Mouse (Mus musculus): Measurements from ENCODE around the gene Bglap3. TPM values are rescaled to one million over a fixed set of nuclear protein-coding genes. Genes with fewer than 3 reads are reported as not detected.

The Bglap3 gene
- polyA plus RNA-seq, 1 experiment from 2014 or later: 0.20 TPM

- Histone ChIP-seq H3K27ac (no peak overlapping the region), H3K36me3 (replicated peaks; ENCODE audit: control insufficient read depth, insufficient read depth) (peaks cover 29% of the 10 kb centered on the region), H3K4me3 (replicated peaks; ENCODE audit: low read length) (no peak overlapping the region), H3K9ac (no peak overlapping the region), H3K4me1 (replicated peaks; ENCODE audit: control insufficient read depth, insufficient read depth, low read length) (no peaks in the 10 kb centered on the region), H3K4me2 (replicated peaks) (peak overlapping the region; percentile 21), H3K27me3 (ENCODE audit: control insufficient read depth, insufficient read depth, low read length) (peaks cover 4% of the 10 kb centered on the region; the same call in 1 of the 2 replicates), H3K9me3 (ENCODE audit: control insufficient read depth, low read length) (peaks cover 7% of the 10 kb centered on the region; the same call in 1 of the 2 replicates)
- 37% methylated on average over 34 of the region's 34 CpGs for WGBS
- no peak for ATAC-seq (ENCODE audit: low FRiP score)
- DNase-seq (ENCODE audit: low spot score): no peak
Measured at GRCm38 (mm10) chr3:88365705-88366361, 6.7 kb downstream of the Bglap3 start.

DNA sequence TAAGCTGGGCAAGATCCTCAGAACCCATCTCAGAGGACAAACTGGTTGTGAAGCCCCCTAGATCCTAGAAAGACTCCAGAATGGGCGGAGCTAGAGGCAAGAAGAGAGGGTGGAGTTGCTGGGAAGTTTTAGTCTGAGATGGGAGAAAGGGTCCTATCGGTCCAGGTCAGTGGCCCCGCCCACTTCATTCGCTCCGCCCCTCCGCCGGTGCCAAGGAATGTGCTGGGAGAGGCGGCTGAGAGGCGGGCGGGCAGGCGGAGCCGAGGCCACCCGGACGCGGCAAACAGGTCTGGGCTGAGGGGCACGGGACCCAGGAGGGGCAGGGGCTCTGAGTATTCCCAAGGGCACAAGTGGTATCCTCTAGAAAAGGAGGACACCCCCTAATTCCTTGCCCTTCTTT is 8.2 kb downstream of the Bglap3 start, which contains the start of gene Paqr6:
Gene Paqr6 (plus strand): TSS at position 248 of the 400 bp plus-strand sequence.
- no peak within 1 kb of the TSS for H3K9ac ChIP-seq
- no peaks in the 10 kb centered on the region for H3K9me3 ChIP-seq (ENCODE audit: control insufficient read depth, low read length)
- H3K4me1 ChIP-seq (replicated peaks; ENCODE audit: control insufficient read depth, insufficient read depth, low read length): no peaks in the 10 kb centered on the region
- no peak within 1 kb of the TSS; the same call in 1 of the 2 replicates for H3K27ac ChIP-seq
- 3% methylated on average over 16 of the region's 16 CpGs for WGBS
- H3K27me3 ChIP-seq (ENCODE audit: control insufficient read depth, insufficient read depth, low read length): peaks cover 4% of the 10 kb centered on the region; the same call in 1 of the 2 replicates
- H3K4me3 ChIP-seq (replicated peaks; ENCODE audit: low read length): no peak within 1 kb of the TSS
- H3K36me3 ChIP-seq (replicated peaks; ENCODE audit: control insufficient read depth, insufficient read depth): peaks cover 44% of the 10 kb centered on the region
- ATAC-seq (ENCODE audit: low FRiP score) (no peak), DNase-seq (ENCODE audit: low spot score) (no peak)
- no peak within 1 kb of the TSS for H3K4me2 ChIP-seq (replicated peaks)

- no peak overlapping the region; the same call in 1 of the 2 replicates for H3K27ac ChIP-seq
- DNase-seq (ENCODE audit: low spot score) (no peak), ATAC-seq (ENCODE audit: low FRiP score) (no peak)
Measured at GRCm38 (mm10) chr3:88363700-88364099, 8.8 kb downstream of the Bglap3 start.

GRCm38 (mm10) chr3:88361612-88362313 is 10.8 kb downstream of the Bglap3 start:
- ATAC-seq (ENCODE audit: low FRiP score): no peak
- 94% methylated on average over 2 of the region's 2 CpGs for WGBS
- no peaks in the 10 kb centered on the region for H3K4me1 ChIP-seq (replicated peaks; ENCODE audit: control insufficient read depth, insufficient read depth, low read length)
- H3K27ac ChIP-seq: no peak overlapping the region
- no peaks in the 10 kb centered on the region for H3K9me3 ChIP-seq (ENCODE audit: control insufficient read depth, low read length)
- DNase-seq (ENCODE audit: low spot score): no peak
- peaks cover 4% of the 10 kb centered on the region; the same call in 1 of the 2 replicates for H3K27me3 ChIP-seq (ENCODE audit: control insufficient read depth, insufficient read depth, low read length)
- H3K4me2 ChIP-seq (replicated peaks): no peak overlapping the region
- no peak overlapping the region for H3K9ac ChIP-seq
- H3K36me3 ChIP-seq (replicated peaks; ENCODE audit: control insufficient read depth, insufficient read depth): peaks cover 70% of the 10 kb centered on the region
- no peak overlapping the region for H3K4me3 ChIP-seq (replicated peaks; ENCODE audit: low read length)

More at GRCm38 (mm10) chr3:88363700-88364099, 8.8 kb downstream of the Bglap3 start:
- Histone ChIP-seq H3K27me3 (ENCODE audit: control insufficient read depth, insufficient read depth, low read length) (peaks cover 4% of the 10 kb centered on the region; the same call in 1 of the 2 replicates), H3K4me3 (replicated peaks; ENCODE audit: low read length) (no peak overlapping the region), H3K4me2 (replicated peaks) (no peak overlapping the region), H3K9me3 (ENCODE audit: control insufficient read depth, low read length) (no peaks in the 10 kb centered on the region), H3K4me1 (replicated peaks; ENCODE audit: control insufficient read depth, insufficient read depth, low read length) (no peaks in the 10 kb centered on the region), H3K36me3 (replicated peaks; ENCODE audit: control insufficient read depth, insufficient read depth) (peaks cover 50% of the 10 kb centered on the region), H3K9ac (no peak overlapping the region)
- WGBS: 59% methylated on average over 4 of the region's 4 CpGs

GRCm38 (mm10) chr3:88361096-88361495 is 11.4 kb downstream of the Bglap3 start:
- Histone ChIP-seq H3K9me3 (ENCODE audit: control insufficient read depth, low read length) (no peaks in the 10 kb centered on the region), H3K36me3 (replicated peaks; ENCODE audit: control insufficient read depth, insufficient read depth) (peaks cover 76% of the 10 kb centered on the region)
- ATAC-seq (ENCODE audit: low FRiP score): no peak

DNA sequence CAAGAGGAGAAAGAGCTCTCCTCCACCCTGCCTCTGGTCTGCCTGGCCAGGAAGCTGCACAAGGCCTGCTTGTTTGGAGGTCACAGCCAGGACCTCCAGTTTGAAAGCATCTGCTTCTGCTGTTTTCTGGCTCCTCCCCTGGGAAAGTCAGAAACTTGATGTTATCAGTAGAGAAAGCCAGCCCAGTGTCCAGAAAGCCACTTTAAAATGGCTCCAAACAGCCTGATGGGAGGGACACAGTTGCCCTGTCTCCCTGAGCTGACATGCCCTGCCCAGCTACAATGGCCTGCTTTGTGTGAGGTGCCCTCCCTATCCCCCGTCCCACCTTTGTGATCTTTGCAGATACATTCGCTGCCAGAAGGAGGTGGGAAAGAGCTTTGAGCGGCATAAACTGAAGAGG is 12.6 kb downstream of the Bglap3 start:
- Histone ChIP-seq H3K4me3 (replicated peaks; ENCODE audit: low read length) (no peak overlapping the region), H3K27ac (no peak overlapping the region), H3K4me1 (replicated peaks; ENCODE audit: control insufficient read depth, insufficient read depth, low read length) (no peaks in the 10 kb centered on the region), H3K9me3 (ENCODE audit: control insufficient read depth, low read length) (no peaks in the 10 kb centered on the region), H3K4me2 (replicated peaks) (no peak overlapping the region), H3K36me3 (replicated peaks; ENCODE audit: control insufficient read depth, insufficient read depth) (peaks cover 87% of the 10 kb centered on the region), H3K27me3 (ENCODE audit: control insufficient read depth, insufficient read depth, low read length) (peaks cover 4% of the 10 kb centered on the region; the same call in 1 of the 2 replicates), H3K9ac (no peak overlapping the region)
- DNase-seq (ENCODE audit: low spot score): no peak
- no peak for ATAC-seq (ENCODE audit: low FRiP score)
- WGBS: 75% methylated on average over 3 of the region's 3 CpGs

More at GRCm38 (mm10) chr3:88361096-88361495, 11.4 kb downstream of the Bglap3 start:
- 86% methylated on average over 6 of the region's 6 CpGs for WGBS
- no peak overlapping the region for H3K4me3 ChIP-seq (replicated peaks; ENCODE audit: low read length)
- no peak for DNase-seq (ENCODE audit: low spot score)
- H3K27me3 ChIP-seq (ENCODE audit: control insufficient read depth, insufficient read depth, low read length): peaks cover 4% of the 10 kb centered on the region; the same call in 1 of the 2 replicates
- no peaks in the 10 kb centered on the region for H3K4me1 ChIP-seq (replicated peaks; ENCODE audit: control insufficient read depth, insufficient read depth, low read length)
- no peak overlapping the region for H3K4me2 ChIP-seq (replicated peaks)
- no peak overlapping the region for H3K9ac ChIP-seq
- H3K27ac ChIP-seq: no peak overlapping the region

- no peak overlapping the region for H3K4me3 ChIP-seq (replicated peaks; ENCODE audit: low read length)
- peaks cover 91% of the 10 kb centered on the region for H3K36me3 ChIP-seq (replicated peaks; ENCODE audit: control insufficient read depth, insufficient read depth)
- H3K27ac ChIP-seq: no peak overlapping the region
- H3K27me3 ChIP-seq (ENCODE audit: control insufficient read depth, insufficient read depth, low read length): no peaks in the 10 kb centered on the region
- DNase-seq (ENCODE audit: low spot score) (no peak), ATAC-seq (ENCODE audit: low FRiP score) (no peak)
- H3K4me1 ChIP-seq (replicated peaks; ENCODE audit: control insufficient read depth, insufficient read depth, low read length): no peaks in the 10 kb centered on the region
- WGBS: 57% methylated on average over 5 of the region's 5 CpGs
- no peak overlapping the region for H3K4me2 ChIP-seq (replicated peaks)
- no peaks in the 10 kb centered on the region for H3K9me3 ChIP-seq (ENCODE audit: control insufficient read depth, low read length)
- no peak overlapping the region for H3K9ac ChIP-seq
Measured at GRCm38 (mm10) chr3:88359584-88359983, 13.0 kb downstream of the Bglap3 start.

DNA sequence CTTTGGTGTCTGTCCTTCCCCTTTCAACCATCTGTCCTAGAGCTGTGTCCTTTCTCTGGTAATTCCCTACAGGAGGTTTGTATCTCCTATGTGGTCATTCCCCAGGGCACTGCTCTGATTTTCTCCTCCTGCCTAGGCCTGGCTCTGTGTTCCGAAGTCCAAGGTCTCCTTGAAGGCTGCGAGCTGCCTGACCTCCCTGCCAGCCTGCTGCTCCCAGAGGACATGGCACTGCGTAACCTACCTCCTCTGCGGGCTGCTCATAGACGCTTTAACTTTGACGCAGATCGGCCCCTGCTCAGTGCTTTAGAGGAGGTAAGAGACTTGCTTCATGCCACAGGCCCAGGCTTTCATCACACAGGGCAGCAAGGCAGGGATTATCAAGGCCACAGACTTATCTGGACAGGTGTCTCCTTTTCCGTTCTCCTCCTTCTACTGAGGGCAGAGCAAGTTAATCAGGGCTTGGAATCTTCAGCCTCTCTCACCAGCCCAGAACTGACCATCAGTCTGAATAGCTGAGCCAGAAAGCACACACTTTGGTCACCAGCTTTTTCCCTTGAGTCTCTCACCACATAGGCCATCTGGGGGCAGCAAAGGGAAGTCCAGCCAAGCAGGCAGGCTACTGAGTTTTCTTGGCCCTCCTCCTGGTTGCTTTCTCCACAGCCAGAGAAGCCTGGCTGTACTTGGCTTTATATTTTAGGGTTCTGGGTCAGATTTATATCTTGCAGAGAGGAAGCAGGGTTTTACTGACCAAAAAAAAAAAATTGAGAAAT is 18.0 kb downstream of the Bglap3 start:
- no peak overlapping the region for H3K9ac ChIP-seq
- H3K4me1 ChIP-seq (replicated peaks; ENCODE audit: control insufficient read depth, insufficient read depth, low read length): no peaks in the 10 kb centered on the region
- no peak for DNase-seq (ENCODE audit: low spot score)
- WGBS: 97% methylated on average over 8 of the region's 8 CpGs
- no peak overlapping the region for H3K27ac ChIP-seq
- H3K9me3 ChIP-seq (ENCODE audit: control insufficient read depth, low read length): no peaks in the 10 kb centered on the region
- peaks cover 100% of the 10 kb centered on the region for H3K36me3 ChIP-seq (replicated peaks; ENCODE audit: control insufficient read depth, insufficient read depth)
- no peak overlapping the region for H3K4me3 ChIP-seq (replicated peaks; ENCODE audit: low read length)
- ATAC-seq (ENCODE audit: low FRiP score): no peak
- no peaks in the 10 kb centered on the region for H3K27me3 ChIP-seq (ENCODE audit: control insufficient read depth, insufficient read depth, low read length)
- H3K4me2 ChIP-seq (replicated peaks): no peak overlapping the region

- no peak for ATAC-seq (ENCODE audit: low FRiP score)
- 96% methylated on average over 9 of the region's 9 CpGs for WGBS
- Histone ChIP-seq H3K27me3 (ENCODE audit: control insufficient read depth, insufficient read depth, low read length) (no peaks in the 10 kb centered on the region), H3K4me2 (replicated peaks) (no peak overlapping the region), H3K27ac (no peak overlapping the region), H3K9me3 (ENCODE audit: control insufficient read depth, low read length) (no peaks in the 10 kb centered on the region), H3K4me3 (replicated peaks; ENCODE audit: low read length) (no peak overlapping the region), H3K4me1 (replicated peaks; ENCODE audit: control insufficient read depth, insufficient read depth, low read length) (no peaks in the 10 kb centered on the region), H3K36me3 (replicated peaks; ENCODE audit: control insufficient read depth, insufficient read depth) (peaks cover 100% of the 10 kb centered on the region), H3K9ac (no peak overlapping the region)
- no peak for DNase-seq (ENCODE audit: low spot score)
Measured at GRCm38 (mm10) chr3:88352907-88353306, 19.6 kb downstream of the Bglap3 start.

Measured in hindbrain, embryonic 14.5 days (tissue).